Mouse (Mus musculus): ENCODE measurements at regions not wholly inside any gene's neighbourhood (a gene's known extent, or its start where the extent isn't known, plus 50 kb on each side); places are given as distances from the start of the nearest gene placed in this dataset.

DNA sequence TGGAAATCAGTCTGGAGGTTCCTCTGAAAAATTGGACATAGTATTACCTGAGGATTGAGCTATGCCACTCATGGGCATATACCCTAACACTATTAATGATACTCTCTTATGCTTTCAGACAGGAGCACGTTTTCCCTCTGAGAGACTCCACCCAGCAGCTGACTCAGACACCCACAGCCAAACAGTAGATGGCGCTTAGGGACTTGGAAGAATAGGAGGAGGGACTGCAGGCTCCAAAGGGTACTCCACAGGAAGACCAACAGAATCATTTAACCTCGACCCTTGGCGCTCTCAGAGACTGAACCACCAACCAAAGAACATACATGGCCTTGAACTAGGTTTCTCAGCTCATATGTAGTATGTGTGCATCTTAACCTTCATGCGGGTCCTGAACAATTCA lies 216.0 kb upstream of the Fut9 start:
- DNase-seq = no peak

DNA sequence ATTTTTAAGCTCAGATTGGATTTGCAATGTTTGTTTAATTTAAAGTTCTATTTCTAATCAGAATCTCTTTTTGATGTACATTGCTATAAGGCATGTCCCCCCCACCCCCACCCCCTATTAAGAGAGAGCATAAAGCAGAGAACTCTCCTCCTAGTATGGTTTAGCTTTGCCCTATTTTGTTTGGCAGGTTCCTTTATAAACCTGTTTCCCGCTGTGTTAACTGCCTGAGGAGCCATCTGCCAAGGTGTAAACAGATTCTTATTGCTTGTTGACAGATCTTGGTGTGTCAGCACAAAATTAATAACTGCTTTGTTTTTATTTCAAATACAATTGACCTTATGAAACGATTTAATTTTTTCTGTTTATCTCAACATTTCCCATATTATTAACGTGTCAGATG lies 200.3 kb upstream of the Fut9 start:
- no peak for DNase-seq

GRCm38 (mm10) chr4:25998561-25998960 lies 198.5 kb upstream of the Fut9 start:
- DNase-seq = no peak

DNA sequence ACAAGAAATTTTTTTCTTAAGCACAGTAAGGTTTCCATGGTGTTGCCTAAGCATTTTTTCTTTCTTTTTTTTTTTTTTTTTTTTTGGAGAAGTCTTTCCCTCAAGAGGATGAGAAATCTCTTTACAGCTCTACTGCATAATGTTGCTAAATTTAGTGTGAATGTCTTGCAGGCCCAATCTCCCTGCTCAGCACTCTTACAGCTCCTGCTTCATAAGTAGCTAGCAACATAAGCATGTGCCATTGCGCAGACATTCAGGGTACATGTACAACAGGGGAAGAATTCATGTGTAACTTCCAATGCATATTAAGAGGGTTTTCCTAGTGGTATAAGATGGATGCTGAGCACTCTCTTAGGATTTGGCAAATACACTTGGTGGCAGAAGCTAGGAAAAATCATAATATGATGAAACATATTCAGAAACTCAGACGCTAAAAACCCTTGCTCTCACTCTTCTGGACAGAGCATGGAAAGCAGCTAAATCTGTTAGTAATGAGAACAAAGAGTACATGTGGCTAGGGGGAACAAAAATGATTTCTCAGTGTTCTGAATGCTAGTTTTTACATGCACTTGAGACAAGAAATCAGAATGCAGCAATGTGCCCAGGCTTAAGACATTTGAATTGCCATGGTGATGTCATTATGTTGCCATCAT lies 155.8 kb upstream of the Fut9 start:
- DNase-seq = peak; percentile 3

- DNase-seq = no peak
Observed at GRCm38 (mm10) chr4:25932546-25932945, 132.5 kb upstream of the Fut9 start.

GRCm38 (mm10) chr4:25895381-25895980 lies 95.4 kb upstream of the Fut9 start:
- DNase-seq = no peak

- DNase-seq = no peak
Observed at GRCm38 (mm10) chr4:25891888-25892661, 92.0 kb upstream of the Fut9 start.

Data from layer of hippocampus, adult 9-11 months (tissue).